Mouse (Mus musculus) testis, adult 2 months (tissue): ENCODE results near the gene Ager.

ENCODE experiments used
- CTCF ChIP-seq: fragments of 200-500 bp; IDR thresholded peaks from 2 replicates; pipeline ENCODE4 v1.5.1; 2012; ENCODE audit warnings: low read depth, mild to moderate bottlenecking, inconsistent platforms, low read length, moderate library complexity; ENCODE audit not compliant: control insufficient read depth, insufficient read depth, insufficient replicate concordance
- POLR2A ChIP-seq: fragments of 200-500 bp; IDR thresholded peaks from 2 replicates; pipeline ENCODE4 v1.6.1; 2012; ENCODE audit warnings: low read depth, mild to moderate bottlenecking, inconsistent platforms, low read length, moderate library complexity; ENCODE audit not compliant: control insufficient read depth

GRCm38 (mm10) chr17:34588767-34589166 lies 8.9 kb upstream of the Ager start:
- TF ChIP-seq POLR2A (no peak), CTCF (no peak)
